Mouse (Mus musculus) MEL (cell line): ENCODE results near the gene Tmod1. TPM values are rescaled to one million over a fixed set of nuclear protein-coding genes. Genes with fewer than 3 reads are reported as not detected.

Experiments used
- DNase-seq: peaks from one replicate; pipeline ENCODE4 v3.0.0; 2011; ENCODE audit warnings: low read depth, low spot score
- H3K27ac ChIP-seq: 2 replicates; pipeline ENCODE4 v1.5.1; 2012; ENCODE audit warnings: low read depth, mild to moderate bottlenecking, control low read depth, low read length, moderate library complexity; ENCODE audit not compliant: control insufficient read depth
- H3K27me3 ChIP-seq, 2 experiments: fragments of 150-350 bp in 1 of 2; sonication (generic) in 1 of 2; 2 replicates each; pipeline ENCODE4 v1.6.1; 2012; ENCODE audit warnings: low read length in 2 of 2, mild to moderate bottlenecking in 2 of 2, improper control_type of control experiment in 1 of 2, moderate library complexity in 1 of 2; ENCODE audit not compliant: insufficient read depth in 2 of 2, control insufficient read depth in 1 of 2
- H3K36me3 ChIP-seq, 2 experiments: 2 replicates each; pipeline ENCODE4 v1.6.1; 2012 to 2014; ENCODE audit warnings: low read length in 2 of 2, improper control_type of control experiment in 1 of 2, inconsistent platforms in 1 of 2, mild to moderate bottlenecking in 1 of 2; ENCODE audit not compliant: insufficient read depth in 2 of 2, control insufficient read depth in 1 of 2
- H3K4me1 ChIP-seq, 2 experiments: fragments of 150-350 bp in 1 of 2; sonication (generic) in 1 of 2; 2 replicates each; pipeline ENCODE4 v1.6.1; 2012; ENCODE audit warnings: low read length in 2 of 2, improper control_type of control experiment in 1 of 2, mild to moderate bottlenecking in 1 of 2; ENCODE audit not compliant: insufficient read depth in 2 of 2, control insufficient read depth in 1 of 2
- H3K4me3 ChIP-seq, 2 experiments: fragments of 150-350 bp in 1 of 2; sonication (generic) in 1 of 2; 2 replicates each; pipeline ENCODE4 v1.5.1; 2012; ENCODE audit warnings: low read depth in 2 of 2, low read length in 2 of 2, mild to moderate bottlenecking in 2 of 2, moderate library complexity in 2 of 2, control low read depth in 1 of 2, improper control_type of control experiment in 1 of 2; ENCODE audit not compliant: control insufficient read depth in 1 of 2, insufficient read depth in 1 of 2
- H3K79me2 ChIP-seq: 2 replicates; pipeline ENCODE4 v1.6.1; 2012; ENCODE audit warnings: mild to moderate bottlenecking, low read length, moderate library complexity; ENCODE audit not compliant: control insufficient read depth, poor library complexity, insufficient read depth
- H3K9ac ChIP-seq: 2 replicates; pipeline ENCODE4 v1.6.1; 2012; ENCODE audit warnings: low read depth, mild to moderate bottlenecking, control low read depth, low read length, moderate library complexity; ENCODE audit not compliant: control insufficient read depth, poor library complexity, severe bottlenecking
- H3K9me3 ChIP-seq: fragments of 150-350 bp; sonication (generic); replicated peaks from 2 replicates; pipeline ENCODE4 v1.6.1; 2012; ENCODE audit warnings: mild to moderate bottlenecking, low read length, improper control_type of control experiment, moderate library complexity; ENCODE audit not compliant: insufficient read depth
- E2F4 ChIP-seq: IDR thresholded peaks from 2 replicates; pipeline ENCODE4 v1.6.1; 2011; ENCODE audit warnings: low read depth, low read length, improper control_type of control experiment, borderline replicate concordance
- ELF1 ChIP-seq: IDR thresholded peaks from 2 replicates; pipeline ENCODE4 v1.6.1; 2014; ENCODE audit warnings: low read depth, mild to moderate bottlenecking, inconsistent platforms, low read length, improper control_type of control experiment, moderate library complexity
- KAT2A ChIP-seq: conservative IDR thresholded peaks from 2 replicates; pipeline ENCODE4 v1.6.1; 2012; ENCODE audit warnings: low read depth, low read length, improper control_type of control experiment, inconsistent platforms
- MAX ChIP-seq: IDR thresholded peaks from 2 replicates; pipeline ENCODE4 v1.6.1; 2011; ENCODE audit warnings: low read length, improper control_type of control experiment
- MEF2A ChIP-seq: IDR thresholded peaks from 2 replicates; pipeline ENCODE4 v1.6.1; 2014; ENCODE audit warnings: low read depth, mild to moderate bottlenecking, inconsistent platforms, low read length, improper control_type of control experiment; ENCODE audit not compliant: poor library complexity, insufficient replicate concordance, severe bottlenecking; ENCODE audit errors: extremely low read depth
- NRF1 ChIP-seq: IDR thresholded peaks from 2 replicates; pipeline ENCODE4 v1.6.1; 2014; ENCODE audit warnings: low read depth, mild to moderate bottlenecking, inconsistent platforms, low read length, improper control_type of control experiment, moderate library complexity; ENCODE audit not compliant: poor library complexity, insufficient read depth, severe bottlenecking
- POLR2A ChIP-seq, 2 experiments: IDR thresholded peaks; 2 replicates each; pipeline ENCODE4 v1.6.1; 2011 to 2012; ENCODE audit warnings: low read length in 2 of 2, mild to moderate bottlenecking in 2 of 2, control low read depth in 1 of 2, improper control_type of control experiment in 1 of 2, low read depth in 1 of 2, moderate library complexity in 1 of 2; ENCODE audit not compliant: control insufficient read depth in 1 of 2, insufficient read depth in 1 of 2, poor library complexity in 1 of 2
- POLR2AphosphoS2 ChIP-seq: IDR thresholded peaks from 2 replicates; pipeline ENCODE4 v1.6.1; 2011; ENCODE audit warnings: low read length, improper control_type of control experiment
- POLR2AphosphoS5 ChIP-seq: IDR thresholded peaks from 2 replicates; pipeline ENCODE4 v1.6.1; 2012; ENCODE audit warnings: low read depth, borderline replicate concordance, mild to moderate bottlenecking, inconsistent platforms, low read length, moderate library complexity, mixed read lengths
- RAD21 ChIP-seq: IDR thresholded peaks from 2 replicates; pipeline ENCODE4 v1.6.1; 2011; ENCODE audit warnings: mild to moderate bottlenecking, low read depth, low read length, improper control_type of control experiment
- TBP ChIP-seq: IDR thresholded peaks from 2 replicates; pipeline ENCODE4 v1.8.0; 2011; ENCODE audit warnings: low read depth, low read length, improper control_type of control experiment
- USF2 ChIP-seq, 2 experiments: IDR thresholded peaks; 2 replicates each; pipeline ENCODE4 v1.6.1; 2011 to 2012; ENCODE audit warnings: improper control_type of control experiment in 2 of 2, low read length in 2 of 2, borderline replicate concordance in 1 of 2, inconsistent platforms in 1 of 2, low read depth in 1 of 2, mild to moderate bottlenecking in 1 of 2; ENCODE audit not compliant: insufficient read depth in 1 of 2
- ZMIZ1 ChIP-seq: IDR thresholded peaks from 2 replicates; pipeline ENCODE4 v1.6.1; 2012; ENCODE audit warnings: low read depth, mild to moderate bottlenecking, inconsistent platforms, low read length, improper control_type of control experiment, moderate library complexity
- polyA plus RNA-seq, 2 experiments: library from polyadenylated mRNA; stranded (reverse) in 1 of 2; unstranded in 1 of 2; fragments of >175 nt in 1 of 2; fragments of >200 nt in 1 of 2; gene quantifications; 2 replicates each; pipeline versions ENCODE4 v1.2.1 to v1.2.4; 2012; ENCODE audit warnings: low replicate concordance in 2 of 2, low read depth in 1 of 2; ENCODE audit not compliant: insufficient read length in 2 of 2, insufficient read depth in 1 of 2, missing spikeins in 1 of 2
- total RNA-seq: library from RNA; depleted of rRNA; stranded (reverse); fragments of 300-350 nt; gene quantifications from 2 replicates; pipeline ENCODE4 v1.2.3, GENCODE M21; 2012

Gene Tmod1
- total and polyA plus RNA-seq, 3 experiments, result 2.3 to 8.1 TPM; not detected in 1

DNA sequence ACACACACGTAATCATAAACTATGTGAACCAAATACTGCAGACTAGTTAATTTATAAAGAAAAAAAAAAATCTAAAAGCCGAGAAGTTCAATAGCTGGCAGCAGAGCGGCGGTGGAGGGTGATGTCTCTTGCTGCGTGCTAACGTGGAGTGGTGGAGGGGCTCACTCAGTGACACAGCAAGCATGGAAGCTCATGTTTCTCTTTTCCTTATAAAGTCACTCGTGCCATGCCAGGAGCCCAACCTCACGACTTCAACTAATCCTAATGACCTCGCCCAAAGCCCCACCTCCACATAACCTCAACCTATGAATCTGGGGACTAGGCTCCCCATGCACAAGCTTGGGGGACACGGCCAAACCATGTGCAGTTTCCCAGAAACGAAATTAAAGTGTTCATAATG is 43.8 kb downstream of the Tmod1 start:
- Histone ChIP-seq H3K9ac (no peak overlapping the region), H3K27ac (no peak overlapping the region), H3K36me3 (peaks cover 0 to 2% of the 10 kb centered on the region in 2 experiments; a peak in 2 of 4 replicates), H3K79me2 (no peaks in the 10 kb centered on the region), H3K27me3 (no peaks in the 10 kb centered on the region), H3K4me3 (no peak overlapping the region), H3K9me3 (no peaks in the 10 kb centered on the region), H3K4me1 (peaks cover 0 to 2% of the 10 kb centered on the region in 2 experiments; a peak in 1 of 4 replicates)
- no peak for DNase-seq
- TF ChIP-seq KAT2A, result no peak
- no peak for TF ChIP-seq USF2 (IDR thresholded peaks at IDR 0.05; ENCODE audit: borderline replicate concordance in 1 of 2, insufficient read depth in 1 of 2, low read depth in 1 of 2, low read length in 2 of 2)
- TF ChIP-seq TBP, result no peak
- no peak for TF ChIP-seq POLR2AphosphoS2
- TF ChIP-seq ELF1, result no peak
- TF ChIP-seq E2F4, result no peak
- no peak for TF ChIP-seq ZMIZ1
- no peak for TF ChIP-seq POLR2A (IDR thresholded peaks at IDR 0.05; ENCODE audit: control insufficient read depth in 1 of 2, insufficient read depth in 1 of 2, low read depth in 1 of 2, low read length in 2 of 2, poor library complexity in 1 of 2)
- TF ChIP-seq RAD21, result no peak
- no peak for TF ChIP-seq MAX
- TF ChIP-seq MEF2A, result no peak
- TF ChIP-seq NRF1, result no peak

DNA sequence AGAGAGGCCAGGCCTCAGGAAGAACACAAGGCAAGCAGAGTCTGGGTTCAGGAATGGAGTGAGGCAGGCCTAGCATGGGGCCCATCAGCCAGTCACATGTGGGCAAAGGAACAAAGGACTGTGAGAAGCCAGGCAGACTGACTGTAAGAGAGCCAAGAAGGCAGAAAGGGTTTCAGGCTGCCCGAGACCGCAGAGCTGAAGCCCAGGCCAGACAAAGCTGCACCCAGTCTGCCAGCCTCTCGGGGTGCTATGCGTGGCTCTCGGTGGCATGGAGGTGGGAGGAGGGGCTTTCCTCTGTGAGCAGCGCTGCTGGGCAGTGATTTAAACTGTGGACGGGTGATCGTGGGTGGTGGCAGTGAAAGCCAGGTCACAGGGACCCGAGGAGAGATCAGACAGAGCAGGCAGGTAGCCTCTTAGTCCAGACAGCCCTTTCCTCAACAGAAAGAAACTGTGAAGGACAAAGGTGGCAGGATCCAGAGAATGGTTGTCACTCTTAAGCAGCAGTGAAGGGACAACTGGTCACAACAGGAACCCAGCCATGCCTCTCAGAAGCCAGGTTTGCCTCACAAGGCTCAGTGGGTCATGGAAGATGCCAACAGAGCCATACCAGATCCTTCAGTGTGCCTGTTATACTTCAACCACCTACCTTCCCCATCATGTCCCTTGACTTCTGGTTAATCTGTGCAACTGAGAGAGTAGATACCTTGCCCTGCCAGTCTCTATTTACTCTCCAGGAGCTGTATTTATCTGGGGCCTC is 45.9 kb downstream of the Tmod1 start:
- no peaks in the 10 kb centered on the region for H3K79me2 ChIP-seq
- no peaks in the 10 kb centered on the region for H3K9me3 ChIP-seq
- no peak overlapping the region for H3K4me3 ChIP-seq
- H3K27ac ChIP-seq, result no peak overlapping the region
- peaks cover 0 to 4% of the 10 kb centered on the region in 2 experiments; a peak in 2 of 4 replicates for H3K36me3 ChIP-seq
- H3K27me3 ChIP-seq, result no peaks in the 10 kb centered on the region
- DNase-seq, result no peak
- no peak overlapping the region for H3K9ac ChIP-seq
- no peak for TF ChIP-seq POLR2AphosphoS5
- peaks cover 0 to 8% of the 10 kb centered on the region in 2 experiments; a peak in 1 of 4 replicates for H3K4me1 ChIP-seq
